Mouse (Mus musculus): ENCODE results near the gene Nnmt. TPM values are rescaled to one million over a fixed set of nuclear protein-coding genes. Genes with fewer than 3 reads are reported as not detected.

Gene Nnmt
- polyA plus RNA-seq, 1 experiment from 2014 or later: 0.55 TPM

GRCm38 (mm10) chr9:48549056-48549455 is 55.9 kb downstream of the Nnmt start:
- no peaks in the 10 kb centered on the region for H3K36me3 ChIP-seq (ENCODE audit: control insufficient read depth, insufficient read depth, low read length)
- no peak for ATAC-seq (ENCODE audit: low FRiP score, low TSS enrichment)
- WGBS: 78% methylated on average over 2 of the region's 2 CpGs
- H3K4me1 ChIP-seq (ENCODE audit: control insufficient read depth, insufficient read depth, low read length): no peaks in the 10 kb centered on the region
- no peak overlapping the region for H3K4me3 ChIP-seq (ENCODE audit: low read length)
- H3K9me3 ChIP-seq (ENCODE audit: control insufficient read depth, low read length): no peaks in the 10 kb centered on the region
- no peak overlapping the region for H3K27ac ChIP-seq (ENCODE audit: low read depth, low read length)
- no peaks in the 10 kb centered on the region for H3K27me3 ChIP-seq (ENCODE audit: control insufficient read depth, insufficient read depth, low read length)
- H3K4me2 ChIP-seq (replicated peaks; ENCODE audit: low read depth, low read length): no peak overlapping the region
- no peak overlapping the region for H3K9ac ChIP-seq (ENCODE audit: low read depth, low read length)

GRCm38 (mm10) chr9:48547233-48547632 is 57.7 kb downstream of the Nnmt start:
- H3K9ac ChIP-seq (ENCODE audit: low read depth, low read length): no peak overlapping the region
- no peak for ATAC-seq (ENCODE audit: low FRiP score, low TSS enrichment)
- no peaks in the 10 kb centered on the region for H3K4me1 ChIP-seq (ENCODE audit: control insufficient read depth, insufficient read depth, low read length)
- H3K4me2 ChIP-seq (replicated peaks; ENCODE audit: low read depth, low read length): no peak overlapping the region
- no peak overlapping the region for H3K4me3 ChIP-seq (ENCODE audit: low read length)
- no peak overlapping the region for H3K27ac ChIP-seq (ENCODE audit: low read depth, low read length)
- no peaks in the 10 kb centered on the region for H3K27me3 ChIP-seq (ENCODE audit: control insufficient read depth, insufficient read depth, low read length)
- no peaks in the 10 kb centered on the region for H3K36me3 ChIP-seq (ENCODE audit: control insufficient read depth, insufficient read depth, low read length)
- peaks cover under 1% of the 10 kb centered on the region; the same call in 1 of the 2 replicates for H3K9me3 ChIP-seq (ENCODE audit: control insufficient read depth, low read length)

Other genes with a start within 250 kb of the Nnmt start
- gene Rexo2, start 124.5 kb downstream of the Nnmt start, polyA plus RNA-seq (2014; fragmentation: Nextera tagmentation; extraction: Ambion mirVana): 88.6 and 99.8 TPM in 2 replicates
- 129 and 132 TPM in 2 replicates for gene Rbm7, start 109.9 kb downstream of the Nnmt start, polyA plus RNA-seq (2014; fragmentation: Nextera tagmentation; extraction: Ambion mirVana)
- gene Gm5617, start 109.7 kb downstream of the Nnmt start, polyA plus RNA-seq (2014; fragmentation: Nextera tagmentation; extraction: Ambion mirVana): 41.3 and 45.1 TPM in 2 replicates
- 0.49 and 1.5 TPM in 2 replicates for gene Zbtb16, start 231.1 kb upstream of the Nnmt start, polyA plus RNA-seq (2014; fragmentation: Nextera tagmentation; extraction: Ambion mirVana)

All from kidney, embryonic 14.5 days (tissue).